Mouse (Mus musculus): ENCODE data around the gene Mrpl57. TPM values are rescaled to one million over a fixed set of nuclear protein-coding genes. Genes with fewer than 3 reads are reported as not detected.
"Not testable (repeated sequence)": the region's sequence is repeated elsewhere in the genome, so short reads cannot be mapped to it uniquely, and the experiment has no call there.

Gene Mrpl57
- polyA plus RNA-seq, 1 experiment from 2014 or later, result 161 TPM

DNA sequence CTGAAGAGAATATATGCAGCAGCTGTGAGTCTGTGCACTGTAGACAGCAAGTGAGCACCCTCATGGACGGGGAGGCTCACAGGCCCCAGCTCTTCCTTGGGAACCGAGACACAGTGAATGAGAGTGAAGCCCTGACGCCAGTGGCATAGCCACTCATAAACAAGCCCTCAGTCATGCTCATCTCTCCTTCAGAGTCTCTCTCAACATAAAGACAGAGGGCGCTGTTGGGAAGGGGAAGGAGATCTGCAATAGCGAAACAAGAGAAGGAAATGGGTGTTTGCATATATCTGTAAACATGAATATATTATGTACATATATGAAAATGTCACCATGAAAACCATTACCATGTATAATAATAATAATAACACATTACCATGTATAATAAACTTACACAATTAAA lies 17.5 kb upstream of the Mrpl57 start:
- 88% methylated on average over 5 of the region's 5 CpGs for WGBS
- Histone ChIP-seq H3K27ac (ENCODE audit: low read depth, low read length) (no peak overlapping the region), H3K4me3 (ENCODE audit: low read length) (no peak overlapping the region), H3K27me3 (ENCODE audit: control insufficient read depth, insufficient read depth, low read length) (no peaks in the 10 kb centered on the region), H3K9ac (ENCODE audit: low read depth, low read length) (no peak overlapping the region), H3K4me2 (replicated peaks; ENCODE audit: low read depth, low read length) (no peak overlapping the region), H3K9me3 (ENCODE audit: control insufficient read depth, low read length) (no peaks in the 10 kb centered on the region), H3K4me1 (ENCODE audit: control insufficient read depth, insufficient read depth, low read length) (no peaks in the 10 kb centered on the region), H3K36me3 (ENCODE audit: control insufficient read depth, insufficient read depth, low read length) (peaks cover 88% of the 10 kb centered on the region)
- ATAC-seq (ENCODE audit: low FRiP score, low TSS enrichment), result no peak

DNA sequence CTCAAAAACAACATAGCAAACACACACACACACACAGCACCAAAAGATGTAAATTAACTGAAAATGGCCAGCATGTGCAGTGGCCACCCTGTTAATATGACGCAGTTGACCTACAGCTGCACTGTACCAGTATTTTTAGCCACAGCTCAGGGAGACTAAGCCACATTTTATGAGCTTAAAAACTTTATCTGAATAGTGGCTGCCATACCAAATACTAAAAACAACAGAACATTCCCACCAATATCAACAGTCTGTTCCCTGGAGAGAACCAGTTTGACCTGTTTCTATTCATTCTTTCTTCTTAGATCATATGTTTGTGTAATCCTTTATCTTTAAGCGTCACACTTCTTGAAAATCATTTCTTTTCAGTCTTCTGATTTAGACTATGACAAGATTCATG lies 15.1 kb upstream of the Mrpl57 start:
- Histone ChIP-seq H3K4me2 (replicated peaks; ENCODE audit: low read depth, low read length) (no peak overlapping the region), H3K27me3 (ENCODE audit: control insufficient read depth, insufficient read depth, low read length) (no peaks in the 10 kb centered on the region), H3K27ac (ENCODE audit: low read depth, low read length) (no peak overlapping the region), H3K4me1 (ENCODE audit: control insufficient read depth, insufficient read depth, low read length) (no peaks in the 10 kb centered on the region), H3K9ac (ENCODE audit: low read depth, low read length) (no peak overlapping the region), H3K9me3 (ENCODE audit: control insufficient read depth, low read length) (no peaks in the 10 kb centered on the region), H3K36me3 (ENCODE audit: control insufficient read depth, insufficient read depth, low read length) (peaks cover 83% of the 10 kb centered on the region), H3K4me3 (ENCODE audit: low read length) (no peak overlapping the region)
- WGBS, result 86% methylated on average over 2 of the region's 2 CpGs
- no peak for ATAC-seq (ENCODE audit: low FRiP score, low TSS enrichment)

DNA sequence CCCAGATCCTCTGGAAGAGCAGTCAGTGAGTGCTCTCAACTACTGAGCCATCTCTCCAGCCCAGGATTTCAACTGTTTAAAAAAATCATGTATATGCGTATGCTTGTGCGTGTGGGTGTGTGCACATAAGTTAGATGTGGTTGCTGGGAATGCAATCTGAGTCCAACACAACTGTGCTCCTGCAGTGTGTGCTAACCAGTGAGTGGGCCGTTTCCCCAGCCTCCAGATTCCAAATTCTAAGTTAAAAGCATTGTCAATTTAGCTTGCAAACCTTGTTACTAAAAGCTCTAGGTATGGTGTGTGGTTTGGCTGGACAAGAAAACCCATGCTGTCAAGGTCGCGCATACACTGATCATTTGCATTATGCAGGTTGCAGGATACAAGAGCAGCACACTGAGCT lies 14.2 kb upstream of the Mrpl57 start:
- Histone ChIP-seq H3K4me2 (replicated peaks; ENCODE audit: low read depth, low read length) (no peak overlapping the region), H3K9me3 (ENCODE audit: control insufficient read depth, low read length) (no peaks in the 10 kb centered on the region), H3K36me3 (ENCODE audit: control insufficient read depth, insufficient read depth, low read length) (peaks cover 82% of the 10 kb centered on the region), H3K4me1 (ENCODE audit: control insufficient read depth, insufficient read depth, low read length) (no peaks in the 10 kb centered on the region), H3K9ac (ENCODE audit: low read depth, low read length) (no peak overlapping the region), H3K27me3 (ENCODE audit: control insufficient read depth, insufficient read depth, low read length) (no peaks in the 10 kb centered on the region), H3K4me3 (ENCODE audit: low read length) (no peak overlapping the region), H3K27ac (ENCODE audit: low read depth, low read length) (no peak overlapping the region)
- no peak for ATAC-seq (ENCODE audit: low FRiP score, low TSS enrichment)
- 96% methylated on average over 5 of the region's 5 CpGs for WGBS

DNA sequence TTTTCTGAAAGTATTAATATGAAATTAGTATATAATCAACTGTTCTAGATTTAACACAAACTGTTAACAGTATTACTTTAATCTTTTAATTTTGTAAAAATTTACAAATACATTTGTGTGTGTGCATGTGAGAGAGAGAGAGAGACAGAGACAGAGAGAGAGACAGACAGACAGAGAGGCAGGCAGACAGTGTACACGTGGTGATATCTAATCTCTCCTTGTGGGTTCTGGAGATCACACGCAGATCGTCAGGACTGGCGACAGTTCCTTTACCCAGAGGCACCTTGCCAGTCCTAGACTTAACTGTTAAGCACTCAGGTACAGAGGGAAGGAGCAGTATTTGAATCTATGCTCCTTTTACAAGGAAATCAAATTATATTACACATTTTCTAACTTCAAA lies 5.2 kb upstream of the Mrpl57 start:
- Histone ChIP-seq H3K27ac (ENCODE audit: low read depth, low read length) (no peak overlapping the region), H3K9me3 (ENCODE audit: control insufficient read depth, low read length) (no peaks in the 10 kb centered on the region), H3K4me2 (replicated peaks; ENCODE audit: low read depth, low read length) (no peak overlapping the region), H3K4me1 (ENCODE audit: control insufficient read depth, insufficient read depth, low read length) (0 out of 2 replicates have a peak, but pooled peaks cover 2% of the 10 kb centered on the region), H3K9ac (ENCODE audit: low read depth, low read length) (no peak overlapping the region), H3K36me3 (ENCODE audit: control insufficient read depth, insufficient read depth, low read length) (peaks cover 63% of the 10 kb centered on the region), H3K4me3 (ENCODE audit: low read length) (no peak overlapping the region), H3K27me3 (ENCODE audit: control insufficient read depth, insufficient read depth, low read length) (no peaks in the 10 kb centered on the region)
- 89% methylated on average over 4 of the region's 4 CpGs for WGBS
- ATAC-seq (ENCODE audit: low FRiP score, low TSS enrichment), result no peak

DNA sequence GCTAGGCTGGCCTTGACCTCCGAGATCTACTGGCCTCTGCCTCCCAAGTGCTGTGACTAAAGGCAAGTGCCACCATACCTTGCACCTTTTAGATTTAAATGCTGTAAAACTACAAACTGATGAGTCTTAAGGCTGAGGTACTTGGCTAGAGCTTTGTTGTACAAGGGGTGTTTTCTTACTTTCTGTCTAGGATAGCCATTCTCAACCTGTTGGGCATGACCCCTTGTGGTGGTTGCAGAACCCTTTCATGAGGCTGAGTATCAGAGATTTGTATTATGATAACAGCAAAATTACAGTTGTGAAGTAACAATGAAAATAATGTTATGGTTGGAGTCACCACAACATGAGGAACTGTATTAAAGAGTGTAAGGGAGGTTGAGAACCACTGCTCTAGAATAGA lies 1.2 kb downstream of the Mrpl57 start:
- peak overlapping the region; percentile 14; the same call in 1 of the 2 replicates for H3K9ac ChIP-seq (ENCODE audit: low read depth, low read length)
- no peak overlapping the region for H3K27ac ChIP-seq (ENCODE audit: low read depth, low read length)
- ATAC-seq (ENCODE audit: low FRiP score, low TSS enrichment), result no peak
- peak overlapping the region; percentile 90 for H3K4me3 ChIP-seq (ENCODE audit: low read length)
- H3K4me2 ChIP-seq (replicated peaks; ENCODE audit: low read depth, low read length), result peak overlapping the region; percentile 79
- H3K9me3 ChIP-seq (ENCODE audit: control insufficient read depth, low read length), result no peaks in the 10 kb centered on the region
- no peaks in the 10 kb centered on the region for H3K27me3 ChIP-seq (ENCODE audit: control insufficient read depth, insufficient read depth, low read length)
- H3K36me3 ChIP-seq (ENCODE audit: control insufficient read depth, insufficient read depth, low read length), result peaks cover 14% of the 10 kb centered on the region; the same call in 1 of the 2 replicates
- H3K4me1 ChIP-seq (ENCODE audit: control insufficient read depth, insufficient read depth, low read length), result 0 out of 2 replicates have a peak, but pooled peaks cover 8% of the 10 kb centered on the region
- WGBS, result 66% methylated on average over 1 of the region's 1 CpGs

DNA sequence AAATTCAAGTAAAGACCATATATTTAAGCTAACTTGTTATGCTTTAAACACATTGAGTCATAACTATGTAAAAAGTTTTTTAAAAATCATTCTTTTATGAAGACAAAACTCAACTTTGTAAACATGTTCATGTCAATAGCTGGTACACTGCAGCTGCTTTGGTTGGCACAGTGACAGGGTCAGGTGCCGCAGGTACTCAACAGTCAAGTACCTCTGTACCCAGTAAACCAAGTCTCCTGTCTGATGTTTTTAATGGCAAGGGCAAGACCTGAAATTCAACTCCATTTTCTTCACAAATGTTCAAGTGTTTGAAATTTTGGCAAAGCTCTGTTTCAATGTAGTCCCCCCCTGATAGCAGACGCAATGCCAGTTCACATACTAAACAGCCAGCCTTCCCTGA lies 7.5 kb downstream of the Mrpl57 start:
- H3K27ac ChIP-seq (ENCODE audit: low read depth, low read length), result no peak overlapping the region
- WGBS, result 94% methylated on average over 2 of the region's 2 CpGs
- no peaks in the 10 kb centered on the region for H3K27me3 ChIP-seq (ENCODE audit: control insufficient read depth, insufficient read depth, low read length)

DNA sequence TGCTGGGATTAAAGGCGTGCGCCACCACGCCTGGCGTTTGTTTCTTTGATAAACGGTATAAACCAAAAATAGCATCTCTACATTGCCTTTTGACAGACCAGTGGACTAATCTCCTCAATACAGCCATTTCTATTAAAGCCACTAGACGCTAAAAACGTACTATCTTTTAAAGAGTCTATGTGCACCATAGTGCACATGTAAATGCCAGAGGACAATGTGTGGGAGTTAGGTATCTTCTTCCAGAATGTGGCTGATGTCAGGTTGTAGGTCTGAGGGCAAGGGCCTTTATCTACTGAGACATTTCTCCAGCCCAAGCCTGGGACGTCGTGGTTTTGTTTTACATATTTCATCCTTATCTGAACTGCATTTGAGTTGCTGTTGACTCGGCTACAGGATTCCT lies 9.1 kb downstream of the Mrpl57 start:
- WGBS, result 89% methylated on average over 10 of the region's 10 CpGs
- no peak overlapping the region for H3K9ac ChIP-seq (ENCODE audit: low read depth, low read length)
- H3K4me3 ChIP-seq (ENCODE audit: low read length), result no peak overlapping the region
- peaks cover 46% of the 10 kb centered on the region for H3K36me3 ChIP-seq (ENCODE audit: control insufficient read depth, insufficient read depth, low read length)
- H3K9me3 ChIP-seq (ENCODE audit: control insufficient read depth, low read length), result no peaks in the 10 kb centered on the region
- H3K4me1 ChIP-seq (ENCODE audit: control insufficient read depth, insufficient read depth, low read length), result no peaks in the 10 kb centered on the region
- H3K27ac ChIP-seq (ENCODE audit: low read depth, low read length), result no peak overlapping the region
- no peak for ATAC-seq (ENCODE audit: low FRiP score, low TSS enrichment)
- H3K27me3 ChIP-seq (ENCODE audit: control insufficient read depth, insufficient read depth, low read length), result no peaks in the 10 kb centered on the region
- no peak overlapping the region for H3K4me2 ChIP-seq (replicated peaks; ENCODE audit: low read depth, low read length)

More for the DNA sequence above, 7.5 kb downstream of the Mrpl57 start:
- H3K4me2 ChIP-seq (replicated peaks; ENCODE audit: low read depth, low read length), result no peak overlapping the region
- no peaks in the 10 kb centered on the region for H3K4me1 ChIP-seq (ENCODE audit: control insufficient read depth, insufficient read depth, low read length)
- H3K36me3 ChIP-seq (ENCODE audit: control insufficient read depth, insufficient read depth, low read length), result peaks cover 43% of the 10 kb centered on the region
- H3K4me3 ChIP-seq (ENCODE audit: low read length), result no peak overlapping the region
- no peak overlapping the region for H3K9ac ChIP-seq (ENCODE audit: low read depth, low read length)
- ATAC-seq (ENCODE audit: low FRiP score, low TSS enrichment), result no peak
- no peaks in the 10 kb centered on the region for H3K9me3 ChIP-seq (ENCODE audit: control insufficient read depth, low read length)

DNA sequence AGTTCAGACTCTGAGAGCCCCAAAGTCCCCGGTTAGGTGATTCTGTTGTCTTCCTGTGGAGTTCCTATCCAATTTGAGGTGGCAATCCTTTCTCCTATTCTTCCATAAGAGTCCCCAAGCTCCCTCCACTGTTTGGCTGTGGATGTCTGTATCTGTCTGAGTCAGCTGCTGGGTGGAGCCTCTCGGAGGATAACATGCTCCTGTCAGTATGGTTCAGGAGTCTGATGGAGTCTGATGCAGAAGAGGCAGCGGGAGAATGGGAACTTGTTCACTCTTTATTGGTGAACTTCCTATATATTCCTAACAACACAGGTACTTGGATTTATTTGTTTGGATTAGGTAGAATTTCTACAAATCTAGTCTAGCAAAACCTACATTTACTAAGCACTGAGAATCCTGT lies 18.5 kb downstream of the Mrpl57 start:
- Histone ChIP-seq H3K4me1 (ENCODE audit: control insufficient read depth, insufficient read depth, low read length) (no peaks in the 10 kb centered on the region), H3K9me3 (ENCODE audit: control insufficient read depth, low read length) (no peaks in the 10 kb centered on the region), H3K4me3 (ENCODE audit: low read length) (no peak overlapping the region), H3K9ac (ENCODE audit: low read depth, low read length) (no peak overlapping the region), H3K36me3 (ENCODE audit: control insufficient read depth, insufficient read depth, low read length) (peaks cover 45% of the 10 kb centered on the region), H3K4me2 (replicated peaks; ENCODE audit: low read depth, low read length) (no peak overlapping the region), H3K27ac (ENCODE audit: low read depth, low read length) (no peak overlapping the region), H3K27me3 (ENCODE audit: control insufficient read depth, insufficient read depth, low read length) (no peaks in the 10 kb centered on the region)
- WGBS, result 89% methylated on average over 3 of the region's 3 CpGs
- ATAC-seq (ENCODE audit: low FRiP score, low TSS enrichment), result no peak

DNA sequence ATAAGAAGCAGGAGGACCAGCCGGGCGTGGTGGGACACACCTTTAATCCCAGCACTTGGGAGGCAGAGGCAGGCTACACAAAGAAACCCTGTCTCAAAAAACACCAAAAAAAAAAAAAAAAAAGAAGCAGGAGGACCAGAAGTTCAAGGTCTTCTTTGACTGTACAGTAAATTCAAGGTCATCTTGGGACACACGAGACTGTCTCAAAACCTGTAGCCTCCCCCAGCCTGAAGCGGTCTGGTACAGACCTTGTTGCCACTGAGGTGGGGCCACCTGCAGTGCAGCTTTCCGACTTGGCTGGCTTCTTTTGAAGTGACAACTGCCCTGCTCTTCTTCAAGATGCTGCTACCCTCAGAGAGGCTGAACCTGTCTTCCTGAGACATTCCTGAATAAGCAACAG lies 22.0 kb downstream of the Mrpl57 start:
- WGBS, result 82% methylated on average over 5 of the region's 5 CpGs
- ATAC-seq (ENCODE audit: low FRiP score, low TSS enrichment), result not testable (repeated sequence)

More for the DNA sequence above, 22.0 kb downstream of the Mrpl57 start:
- peaks cover 37% of the 10 kb centered on the region for H3K36me3 ChIP-seq (ENCODE audit: control insufficient read depth, insufficient read depth, low read length)
- H3K9me3 ChIP-seq (ENCODE audit: control insufficient read depth, low read length); H3K9ac ChIP-seq (ENCODE audit: low read depth, low read length); H3K27me3 ChIP-seq (ENCODE audit: control insufficient read depth, insufficient read depth, low read length); H3K4me3 ChIP-seq (ENCODE audit: low read length); H3K4me1 ChIP-seq (ENCODE audit: control insufficient read depth, insufficient read depth, low read length); H3K27ac ChIP-seq (ENCODE audit: low read depth, low read length); H3K4me2 ChIP-seq (replicated peaks; ENCODE audit: low read depth, low read length): not testable (repeated sequence)
